Mouse (Mus musculus): ENCODE data around the gene Gpx8. TPM values are rescaled to one million over a fixed set of nuclear protein-coding genes. Genes with fewer than 3 reads are reported as not detected.

Gene Gpx8
- polyA plus RNA-seq (2017; shearing (Covaris generic)) = under 1 TPM in 1 of 2 experiments, not detected in 1; 0.27 TPM

DNA sequence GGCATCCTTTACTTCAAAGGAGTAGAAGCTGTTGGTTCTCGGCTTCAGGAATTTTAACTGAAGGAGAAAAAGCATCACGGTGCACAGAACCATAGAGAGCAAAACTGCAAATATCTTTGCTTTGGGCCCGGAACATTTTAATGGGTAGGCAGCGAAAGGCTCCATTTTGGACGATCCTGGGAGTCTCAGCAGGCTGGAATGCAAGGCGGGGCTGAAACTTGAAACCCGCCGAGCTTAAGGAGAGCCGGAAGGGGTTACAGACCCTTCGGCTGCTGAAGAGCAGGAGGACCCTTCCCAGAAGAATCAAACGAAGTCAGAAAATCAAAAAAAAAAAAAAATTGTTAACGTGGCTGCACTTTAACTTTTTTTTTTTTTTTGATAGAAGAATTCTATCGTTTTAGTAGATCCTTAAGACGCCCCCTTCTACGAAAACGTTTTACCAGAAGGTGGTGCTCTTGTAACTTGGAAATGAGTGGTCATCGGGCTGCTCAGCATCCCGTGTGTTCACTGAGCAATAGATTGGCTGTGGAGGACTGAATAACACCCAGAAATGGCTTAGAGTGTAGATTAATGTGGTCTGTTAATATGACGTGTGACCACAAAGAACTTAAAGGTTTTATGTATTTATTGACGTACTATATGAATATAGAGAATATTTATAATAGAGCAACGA, at the start of gene Gpx8:
Gpx8 (minus strand) TSS at position 200 of the 673 bp plus-strand sequence.

DNA sequence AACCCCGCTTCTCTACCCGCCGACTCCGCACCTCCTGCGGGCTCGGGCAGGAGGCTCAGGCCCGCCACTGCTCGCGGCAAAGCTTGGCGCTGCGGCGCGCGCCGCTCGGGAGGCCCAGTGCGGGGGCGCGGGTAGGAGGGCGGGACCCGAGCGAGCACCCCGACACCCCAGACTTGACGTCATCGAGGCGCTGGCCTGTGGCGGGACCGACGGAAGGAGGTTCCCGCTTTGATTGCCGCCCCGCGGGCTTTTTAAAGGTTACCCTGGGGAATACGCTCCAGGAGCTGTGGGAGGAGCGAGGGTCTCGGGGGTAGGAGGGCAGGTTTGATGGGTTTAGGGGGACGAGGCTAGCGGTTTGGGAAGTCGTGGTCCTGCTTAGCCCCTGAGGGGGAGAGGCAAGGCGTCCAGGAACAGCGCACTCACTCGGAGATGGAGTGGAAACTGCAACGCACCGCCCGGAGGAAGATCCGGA, 11.2 kb downstream of the Gpx8 start, which contains the start of gene Cdc20b:
Cdc20b (plus strand) TSS at position 162 of the 472 bp plus-strand sequence.

DNA sequence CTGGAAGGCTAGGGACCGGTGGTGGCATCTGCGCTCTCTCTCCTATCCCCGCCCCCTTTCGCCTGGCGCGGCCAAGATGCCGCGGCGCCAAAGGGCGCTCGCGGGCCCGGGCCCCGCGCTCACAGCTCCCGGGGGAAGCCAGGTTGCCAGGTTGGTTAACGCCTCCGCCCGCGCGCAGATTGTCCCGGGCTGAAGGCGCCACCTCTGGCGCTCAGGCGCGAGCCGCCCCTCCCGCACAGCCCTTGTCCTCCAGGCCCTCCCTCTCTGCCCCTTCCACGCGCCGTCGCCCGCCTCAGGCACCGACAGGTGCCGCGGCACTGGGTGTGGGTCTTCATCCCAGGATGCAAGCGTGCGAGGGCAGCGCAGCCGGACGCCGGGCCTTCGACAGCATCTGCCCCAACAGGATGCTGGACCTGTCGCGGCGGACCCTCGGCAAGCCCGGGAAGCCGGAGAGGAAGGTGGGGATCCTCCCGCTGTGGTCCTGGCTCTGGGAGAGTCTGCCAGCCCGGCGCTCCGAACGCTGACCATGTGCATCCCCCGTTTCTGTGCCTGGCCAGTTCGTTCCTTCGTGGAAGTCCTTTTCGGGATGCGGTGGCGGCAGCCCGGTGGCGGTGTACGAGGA, 52.6 kb downstream of the Gpx8 start, which contains the start of gene Mcidas:
Mcidas (plus strand) TSS at position 315 of the 622 bp plus-strand sequence.

Other genes starting within 250 kb of the Gpx8 start
- gene Plpp1, start 245.6 kb downstream of the Gpx8 start, polyA plus RNA-seq (2017; shearing (Covaris generic)) = 1 to 10 TPM; 2.4 to 4.9 TPM
- gene Mtrex, start 119.0 kb downstream of the Gpx8 start, polyA plus RNA-seq (2017; shearing (Covaris generic)) = 10 to 100 TPM; 74.0 to 78.6 TPM
- gene Dhx29, start 119.0 kb downstream of the Gpx8 start, polyA plus RNA-seq (2017; shearing (Covaris generic)) = 10 to 100 TPM; 32.2 to 34.8 TPM
- gene Ccno, start 58.6 kb downstream of the Gpx8 start, polyA plus RNA-seq (2017; shearing (Covaris generic)) = under 1 TPM; 0.11 to 0.44 TPM
- gene Mcidas, start 52.6 kb downstream of the Gpx8 start, polyA plus RNA-seq (2017; shearing (Covaris generic)) = 1 to 10 TPM in 1 of 2 experiments, not detected in 1; 1.3 TPM
- not detected for gene Cdc20b, start 11.3 kb downstream of the Gpx8 start, polyA plus RNA-seq (2017; shearing (Covaris generic))
- 1 to 10 TPM in 1 of 2 experiments, under 1 TPM in 1; 0.24 to 1.2 TPM for gene Gzma, start 54.6 kb upstream of the Gpx8 start, polyA plus RNA-seq (2017; shearing (Covaris generic))
- gene Esm1, start 163.2 kb upstream of the Gpx8 start, polyA plus RNA-seq (2017; shearing (Covaris generic)) = under 1 TPM; 0.17 to 0.54 TPM
- 1 to 10 TPM; 1.5 to 3.3 TPM for gene Gzmk, start 179.5 kb upstream of the Gpx8 start, polyA plus RNA-seq (2017; shearing (Covaris generic))
- under 1 TPM; 0.10 to 0.97 TPM for gene BC067074, start 246.7 kb upstream of the Gpx8 start, polyA plus RNA-seq (2017; shearing (Covaris generic))

Measured in inflammation-experienced regulatory T-cells (primary cell).